Mouse (Mus musculus) testis, adult 2 months (tissue): ENCODE results near the gene Itpr3.

Source experiments
- CTCF ChIP-seq: fragments of 200-500 bp; IDR thresholded peaks from 2 replicates; pipeline ENCODE4 v1.5.1; 2012; ENCODE audit warnings: low read depth, mild to moderate bottlenecking, inconsistent platforms, low read length, moderate library complexity; ENCODE audit not compliant: control insufficient read depth, insufficient read depth, insufficient replicate concordance
- POLR2A ChIP-seq: fragments of 200-500 bp; IDR thresholded peaks from 2 replicates; pipeline ENCODE4 v1.6.1; 2012; ENCODE audit warnings: low read depth, mild to moderate bottlenecking, inconsistent platforms, low read length, moderate library complexity; ENCODE audit not compliant: control insufficient read depth

DNA sequence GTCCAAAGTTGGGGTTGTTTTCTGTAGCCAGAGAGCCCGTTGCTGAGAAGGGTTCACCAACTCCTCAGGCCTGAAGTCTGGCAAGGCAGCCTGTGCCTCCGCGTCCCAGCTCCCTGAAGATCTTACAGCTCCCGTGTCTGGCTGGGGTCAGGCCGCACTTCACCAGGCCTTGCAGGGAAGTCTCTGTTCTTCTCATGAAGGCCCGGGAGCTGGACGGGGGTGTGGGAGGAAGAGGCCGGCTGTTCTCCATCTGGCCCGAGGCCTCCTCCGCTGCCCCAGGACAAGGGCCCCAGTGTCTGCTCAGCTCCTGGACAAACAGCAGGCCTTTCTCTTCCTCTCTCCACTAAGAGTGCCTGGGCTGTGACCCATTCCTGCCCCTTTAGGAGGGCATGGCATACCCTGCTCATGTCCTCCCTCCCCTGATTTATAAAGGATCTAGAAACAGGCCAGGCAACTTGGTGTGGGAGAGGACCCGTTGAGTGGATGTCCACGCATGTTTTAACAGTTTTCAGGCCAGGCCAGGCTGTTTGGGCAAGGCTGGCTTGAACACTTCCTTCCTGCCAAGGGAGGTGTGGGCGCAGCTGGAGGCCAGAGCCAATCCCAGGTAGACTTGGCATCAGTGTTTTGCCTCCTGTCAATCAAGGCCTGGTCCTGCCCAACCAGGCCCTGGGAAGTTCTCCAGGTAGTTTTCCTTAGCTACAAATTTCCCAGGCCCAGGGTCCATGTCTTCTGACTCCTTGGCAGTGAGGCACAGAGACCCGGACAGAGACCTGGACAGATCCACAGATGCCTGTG, 8.5 kb upstream of the Itpr3 start:
- no peak; the same call in 1 of the 2 replicates for TF ChIP-seq POLR2A
- no peak for TF ChIP-seq CTCF
